Mouse (Mus musculus) macrophage (primary cell): Measurements from ENCODE around the gene Dhh. TPM values are rescaled to one million over a fixed set of nuclear protein-coding genes. Genes with fewer than 3 reads are reported as not detected.

ENCODE experiments used
- H3K27ac ChIP-seq: fragments of 350-480 bp; formaldehyde crosslinking; 2 replicates; pipeline ENCODE4 v1.9.0; 2021
- H3K36me3 ChIP-seq: fragments of 350-480 bp; formaldehyde crosslinking; 2 replicates; pipeline ENCODE4 v1.9.0; 2021; ENCODE audit errors: inconsistent target
- H3K4me3 ChIP-seq: fragments of 350-480 bp; formaldehyde crosslinking; 2 replicates; pipeline ENCODE4 v1.9.0; 2021; ENCODE audit errors: inconsistent target
- H3K79me2 ChIP-seq: fragments of 350-480 bp; formaldehyde crosslinking; 2 replicates; pipeline ENCODE4 v1.9.0; 2021; ENCODE audit errors: inconsistent target
- WGBS: methylation state at CpG from one replicate; pipeline ENCODE4 v1.1.7; 2026; ENCODE audit warnings: inconsistent platforms; ENCODE audit not compliant: missing documents; 5-methylcytosine and 5-hydroxymethylcytosine counted together
- polyA plus RNA-seq: library from polyadenylated mRNA; stranded (reverse); fragments of 250-400 nt; gene quantifications from 3 replicates; pipeline ENCODE4 v1.2.4, GENCODE M21; 2018; ENCODE audit warnings: inconsistent platforms

Gene Dhh
- polyA plus RNA-seq, 1 experiment from 2014 or later: not detected

DNA sequence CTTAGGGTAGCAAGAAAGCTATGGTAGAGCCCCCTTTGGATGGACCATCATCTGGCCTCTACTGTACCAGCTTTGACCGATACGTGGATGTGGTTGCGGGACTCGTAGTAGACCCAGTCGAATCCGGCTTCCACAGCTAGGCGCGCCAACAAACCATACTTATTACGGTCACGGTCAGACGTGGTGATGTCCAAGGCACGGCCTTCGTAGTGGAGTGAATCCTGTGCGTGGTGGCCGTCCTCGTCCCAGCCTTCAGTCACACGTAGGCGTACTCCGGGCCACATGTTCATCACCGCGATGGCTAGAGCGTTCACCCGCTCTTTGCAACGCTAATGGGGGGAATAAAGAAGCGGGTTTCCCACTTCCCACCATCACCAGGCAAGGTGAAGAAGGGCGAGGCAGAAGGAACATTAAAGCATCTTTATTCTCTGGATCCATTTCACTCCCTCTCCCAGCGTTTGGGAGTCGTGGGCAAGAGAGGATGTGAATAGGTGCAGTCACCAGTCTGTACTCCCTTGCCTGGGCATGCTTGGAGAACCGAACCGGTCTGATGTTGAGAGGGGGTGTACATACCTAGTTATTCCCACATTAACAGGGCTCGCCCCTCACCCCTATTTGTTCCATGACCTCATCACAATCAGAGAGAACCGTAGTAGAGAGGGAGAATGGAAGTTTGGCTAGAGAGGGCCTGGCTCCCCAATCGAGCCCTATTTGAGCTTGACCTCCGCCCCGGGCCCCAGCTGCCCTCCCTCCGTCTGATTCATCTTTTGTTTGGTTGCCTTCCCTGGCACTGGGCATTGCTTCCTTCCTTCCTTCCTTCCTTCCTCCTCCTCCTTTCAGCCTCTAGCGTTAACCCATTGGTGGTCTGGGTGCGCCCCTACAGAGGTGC is 3.4 kb downstream of the Dhh start:
- no peak overlapping the region for H3K27ac ChIP-seq
- no peaks in the 10 kb centered on the region for H3K79me2 ChIP-seq
- 9% methylated on average over 38 of the region's 38 CpGs for WGBS
- no peaks in the 10 kb centered on the region for H3K36me3 ChIP-seq
- H3K4me3 ChIP-seq: no peak overlapping the region

DNA sequence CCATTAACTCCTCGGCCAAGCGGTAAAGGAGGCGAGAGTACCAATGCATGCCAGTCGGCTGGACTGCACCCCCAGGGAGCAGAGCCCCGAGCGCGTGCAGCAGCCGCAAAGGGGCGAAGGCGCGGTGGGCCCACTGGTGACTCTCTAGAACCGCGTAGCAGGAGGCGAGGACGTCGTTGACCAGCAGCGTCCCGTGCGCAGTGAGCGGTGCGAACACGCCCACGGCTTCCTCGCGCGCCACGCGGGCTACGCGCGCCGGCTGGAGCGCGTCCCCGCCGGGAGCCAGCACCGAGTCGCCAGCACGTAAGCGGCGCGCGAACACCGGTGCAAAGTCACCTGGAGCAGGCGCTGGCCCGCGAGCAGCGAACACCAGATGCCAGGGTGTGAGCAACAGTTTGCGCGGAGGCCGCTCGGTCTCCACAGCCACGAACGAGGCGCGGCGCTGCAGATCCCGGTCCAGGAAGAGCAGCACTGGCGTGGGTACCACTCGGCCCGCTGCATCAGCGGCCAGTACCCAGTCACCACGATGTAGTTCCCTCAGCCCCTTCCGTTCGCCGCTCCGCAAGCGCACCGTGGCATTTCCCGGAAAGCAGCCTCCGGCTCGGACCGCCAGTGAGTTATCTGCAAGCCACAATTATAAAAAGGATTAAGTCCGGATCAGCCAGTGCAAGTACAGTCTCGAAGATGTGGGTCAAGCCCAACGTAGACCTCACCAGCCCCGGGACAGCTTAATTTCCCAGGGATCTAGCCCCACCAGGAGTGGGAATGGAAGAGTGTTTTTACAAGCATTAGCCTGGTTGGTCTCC is 4.2 kb downstream of the Dhh start, which contains the start of gene Rhebl1:
TSS of gene Rhebl1 (minus strand) at position 601 of the 806 bp plus-strand sequence.
- peak within 1 kb of the TSS; percentile 22; the same call in 1 of the 2 replicates for H3K4me3 ChIP-seq
- H3K36me3 ChIP-seq: no peaks in the 10 kb centered on the region
- H3K27ac ChIP-seq: no peak within 1 kb of the TSS
- no peaks in the 10 kb centered on the region for H3K79me2 ChIP-seq
- WGBS: 1% methylated on average over 77 of the region's 77 CpGs

DNA sequence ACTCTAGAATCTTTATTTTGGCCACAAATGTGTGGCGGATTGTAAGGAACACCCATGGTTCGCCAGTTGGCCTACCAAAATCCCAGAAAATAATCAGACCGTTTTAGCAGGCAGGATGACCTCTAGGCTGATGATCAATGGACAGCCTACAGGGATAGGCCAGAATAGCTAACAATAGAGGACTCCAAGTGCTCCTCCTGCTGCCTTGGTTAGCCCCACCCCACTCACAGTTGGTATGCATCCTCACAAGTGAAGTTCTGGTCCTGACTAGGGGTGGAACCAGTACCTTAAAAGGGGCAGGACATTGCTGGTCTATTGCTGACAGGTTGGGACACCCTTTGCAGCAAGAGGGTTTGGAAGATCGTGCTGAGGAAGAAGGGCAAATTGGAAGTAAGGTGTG is 5.3 kb downstream of the Dhh start:
- H3K36me3 ChIP-seq: no peaks in the 10 kb centered on the region
- no peak overlapping the region for H3K27ac ChIP-seq
- H3K79me2 ChIP-seq: no peaks in the 10 kb centered on the region
- no peak overlapping the region for H3K4me3 ChIP-seq
- WGBS: 95% methylated on average over 4 of the region's 4 CpGs

DNA sequence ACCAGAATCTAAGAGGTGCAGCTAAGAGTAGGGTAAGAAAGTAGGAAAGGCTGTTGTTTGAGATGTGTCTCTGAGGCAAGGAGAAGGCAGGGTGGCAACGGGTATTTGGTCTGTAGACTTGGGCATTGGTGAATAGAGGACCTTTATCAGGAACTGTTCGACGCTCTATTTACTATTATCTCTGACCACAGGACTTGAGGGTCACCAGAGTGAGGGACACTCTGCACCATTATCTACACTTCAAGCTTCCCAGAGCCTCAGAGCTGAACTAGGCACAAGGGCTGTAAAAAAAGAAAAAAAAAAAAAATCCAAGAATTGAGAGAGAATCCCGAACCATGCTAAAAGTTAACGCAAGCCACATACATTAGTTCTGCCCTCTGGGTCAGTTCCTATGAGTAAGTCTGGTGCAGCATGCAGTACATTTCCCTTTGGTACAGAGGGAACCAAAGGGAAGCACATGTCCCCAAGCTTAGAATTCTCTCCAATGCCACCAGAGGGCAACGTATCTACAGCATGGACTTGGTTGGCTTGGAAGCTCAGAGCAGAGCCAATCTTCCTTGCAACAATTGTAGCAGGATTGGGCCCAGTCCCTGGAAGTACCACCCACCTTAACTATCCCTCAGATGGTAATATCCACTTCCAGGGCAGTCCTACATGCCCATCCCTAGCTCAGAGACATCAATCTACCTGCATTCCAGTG is 6.3 kb downstream of the Dhh start:
- H3K36me3 ChIP-seq: no peaks in the 10 kb centered on the region
- no peak overlapping the region for H3K27ac ChIP-seq
- no peak overlapping the region for H3K4me3 ChIP-seq
- 47% methylated on average over 6 of the region's 6 CpGs for WGBS
- no peaks in the 10 kb centered on the region for H3K79me2 ChIP-seq

DNA sequence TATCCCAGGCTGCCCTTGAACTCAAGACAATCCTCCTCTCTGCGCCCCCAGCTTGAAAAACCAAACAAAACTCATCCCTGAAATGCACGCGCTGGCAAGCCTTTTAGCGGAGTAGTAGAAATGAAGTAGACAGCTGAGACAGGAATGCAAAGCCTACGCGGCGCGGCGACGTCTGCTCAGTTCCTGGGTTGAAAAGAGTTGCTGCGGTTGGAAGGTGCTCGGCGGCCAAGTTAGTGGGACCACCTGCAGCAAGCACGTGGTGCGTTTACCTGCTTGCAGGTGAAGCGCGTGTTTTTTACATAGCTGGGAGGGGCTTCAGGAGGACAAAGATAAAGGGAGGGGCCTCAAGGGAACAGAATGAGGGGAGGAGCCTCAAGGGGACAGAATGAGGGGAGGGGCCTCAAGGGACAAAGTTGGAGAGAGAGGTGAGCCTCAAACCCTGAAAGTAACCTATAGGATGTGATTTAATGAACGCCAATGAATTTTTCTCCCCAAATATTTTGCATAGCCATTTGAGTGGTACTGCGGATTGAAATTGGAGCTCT is 7.1 kb downstream of the Dhh start:
- Histone ChIP-seq H3K4me3 (no peak overlapping the region), H3K27ac (no peak overlapping the region), H3K79me2 (no peaks in the 10 kb centered on the region), H3K36me3 (no peaks in the 10 kb centered on the region)
- 54% methylated on average over 19 of the region's 19 CpGs for WGBS

DNA sequence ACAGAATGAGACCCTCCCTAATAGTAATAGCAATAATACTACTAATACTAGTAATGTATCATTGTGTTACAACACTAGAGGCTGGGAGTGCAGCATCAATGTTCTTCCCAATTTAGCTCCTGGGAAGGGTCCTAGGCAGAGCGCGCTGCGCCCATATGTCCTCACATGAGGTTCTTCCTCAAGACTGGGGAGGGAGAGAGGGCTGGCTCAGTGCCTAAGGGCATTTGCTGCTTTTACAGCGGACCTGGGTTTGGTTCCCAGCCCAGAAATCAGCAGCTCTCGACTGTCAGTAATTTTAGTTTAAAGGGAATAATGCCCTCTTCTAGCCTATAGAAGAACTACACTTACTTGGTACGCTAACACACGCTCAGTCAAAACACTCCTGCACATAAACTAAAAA is 10.8 kb downstream of the Dhh start:
- Histone ChIP-seq H3K4me3 (no peak overlapping the region), H3K27ac (no peak overlapping the region), H3K79me2 (no peaks in the 10 kb centered on the region), H3K36me3 (no peaks in the 10 kb centered on the region)
- WGBS: 91% methylated on average over 7 of the region's 7 CpGs

DNA sequence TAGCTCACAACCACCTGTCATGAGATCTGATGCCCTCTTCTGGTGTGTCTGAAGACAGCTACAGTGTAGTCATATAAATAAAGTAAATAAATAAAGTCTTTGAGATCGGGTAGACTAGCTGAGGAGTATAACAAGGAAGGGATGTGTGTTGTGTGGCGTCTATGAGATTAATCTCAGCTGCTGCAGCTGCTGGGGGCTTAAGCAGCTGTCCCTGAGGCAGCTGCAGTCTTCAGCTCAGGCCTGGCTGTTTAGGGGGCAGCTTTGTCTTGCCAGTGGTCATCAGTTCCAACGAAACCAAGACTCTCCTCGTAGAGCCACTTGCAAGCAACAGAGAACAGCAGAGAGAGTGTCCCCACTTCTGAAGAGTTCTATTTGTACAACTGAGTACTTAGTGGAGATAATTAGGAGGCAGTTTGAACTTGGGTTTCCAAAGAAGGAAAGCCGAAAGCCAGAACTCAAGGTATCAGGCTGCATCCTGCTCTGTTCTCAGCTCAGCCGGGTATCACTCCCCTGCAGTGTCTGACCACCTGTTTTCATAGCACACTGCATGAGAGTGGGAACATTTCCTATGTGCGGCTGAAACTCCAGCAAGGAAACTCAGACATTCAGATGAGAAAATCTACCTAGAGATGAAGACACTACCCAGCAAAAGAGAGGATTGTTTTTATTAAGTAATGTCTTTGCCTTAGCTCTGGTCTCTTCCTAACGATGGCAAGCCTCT is 11.5 kb downstream of the Dhh start:
- H3K36me3 ChIP-seq: no peaks in the 10 kb centered on the region
- WGBS: 81% methylated on average over 8 of the region's 8 CpGs
- H3K4me3 ChIP-seq: no peak overlapping the region
- no peak overlapping the region for H3K27ac ChIP-seq
- H3K79me2 ChIP-seq: no peaks in the 10 kb centered on the region

DNA sequence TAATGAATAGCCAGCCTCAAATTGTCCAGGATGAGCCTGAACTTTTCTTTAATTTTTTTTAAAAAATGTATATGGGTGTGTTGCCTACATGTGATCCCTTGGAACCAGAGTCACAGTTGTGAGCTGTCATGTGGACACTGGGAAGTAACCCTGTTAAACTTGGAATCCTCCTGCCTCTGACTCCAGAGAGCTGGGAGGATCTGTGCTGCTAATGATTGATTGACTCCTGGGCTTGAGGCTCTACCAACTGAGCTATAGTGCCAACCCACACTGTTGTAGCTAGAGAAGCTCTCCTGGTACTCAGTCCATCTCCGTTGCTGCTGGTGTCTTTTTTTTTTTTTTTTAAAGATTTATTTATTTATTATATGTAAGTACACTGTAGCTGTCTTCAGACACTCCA is 14.2 kb downstream of the Dhh start:
- no peaks in the 10 kb centered on the region for H3K79me2 ChIP-seq
- H3K27ac ChIP-seq: no peak overlapping the region
- no peaks in the 10 kb centered on the region for H3K36me3 ChIP-seq
- H3K4me3 ChIP-seq: no peak overlapping the region
- no CpG with 5 or more reads among the region's 1 CpGs for whole genome bisulfite sequencing

DNA sequence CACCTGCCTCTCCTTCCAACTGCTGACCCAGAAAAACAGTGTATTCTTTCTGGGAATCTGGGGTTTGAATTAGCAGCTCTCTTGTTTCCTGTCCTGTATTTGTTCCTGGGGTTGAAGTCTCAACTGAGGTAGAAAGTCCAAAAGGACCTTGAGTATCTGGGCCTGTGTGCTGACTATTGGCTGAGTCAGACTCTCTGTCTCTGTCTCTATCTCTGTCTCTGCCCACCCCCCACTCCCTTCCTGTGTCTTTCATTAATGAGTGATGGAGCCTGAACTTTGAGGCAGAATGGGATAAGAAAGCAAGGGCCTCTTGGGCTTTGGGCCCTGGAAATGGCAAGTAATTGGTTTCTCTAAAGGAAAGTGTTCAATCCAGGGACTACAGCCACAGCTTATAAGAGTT is 14.7 kb downstream of the Dhh start:
- no peaks in the 10 kb centered on the region for H3K36me3 ChIP-seq
- H3K4me3 ChIP-seq: no peak overlapping the region
- H3K27ac ChIP-seq: no peak overlapping the region
- H3K79me2 ChIP-seq: no peaks in the 10 kb centered on the region

DNA sequence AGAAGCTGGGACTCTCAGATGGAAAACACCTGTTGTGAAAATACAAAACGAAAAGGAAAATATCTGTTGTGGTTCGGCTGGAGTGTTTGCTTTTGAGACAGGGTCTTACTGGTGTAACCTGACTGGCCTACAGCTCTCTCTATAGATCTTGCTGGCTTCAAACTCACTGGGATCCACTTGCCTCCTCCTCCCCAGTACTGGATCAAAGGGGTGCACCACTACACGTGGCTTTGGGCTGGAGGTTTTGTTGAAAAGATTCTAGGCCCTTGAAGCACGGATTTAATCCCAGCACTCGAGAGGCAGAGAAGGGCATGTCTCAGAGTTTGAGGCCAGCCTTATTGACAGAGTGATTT is 16.7 kb downstream of the Dhh start:
- H3K4me3 ChIP-seq: peak overlapping the region; percentile 2; the same call in 1 of the 2 replicates
- no peak overlapping the region for H3K27ac ChIP-seq
- WGBS: 30% methylated on average over 5 of the region's 5 CpGs

DNA sequence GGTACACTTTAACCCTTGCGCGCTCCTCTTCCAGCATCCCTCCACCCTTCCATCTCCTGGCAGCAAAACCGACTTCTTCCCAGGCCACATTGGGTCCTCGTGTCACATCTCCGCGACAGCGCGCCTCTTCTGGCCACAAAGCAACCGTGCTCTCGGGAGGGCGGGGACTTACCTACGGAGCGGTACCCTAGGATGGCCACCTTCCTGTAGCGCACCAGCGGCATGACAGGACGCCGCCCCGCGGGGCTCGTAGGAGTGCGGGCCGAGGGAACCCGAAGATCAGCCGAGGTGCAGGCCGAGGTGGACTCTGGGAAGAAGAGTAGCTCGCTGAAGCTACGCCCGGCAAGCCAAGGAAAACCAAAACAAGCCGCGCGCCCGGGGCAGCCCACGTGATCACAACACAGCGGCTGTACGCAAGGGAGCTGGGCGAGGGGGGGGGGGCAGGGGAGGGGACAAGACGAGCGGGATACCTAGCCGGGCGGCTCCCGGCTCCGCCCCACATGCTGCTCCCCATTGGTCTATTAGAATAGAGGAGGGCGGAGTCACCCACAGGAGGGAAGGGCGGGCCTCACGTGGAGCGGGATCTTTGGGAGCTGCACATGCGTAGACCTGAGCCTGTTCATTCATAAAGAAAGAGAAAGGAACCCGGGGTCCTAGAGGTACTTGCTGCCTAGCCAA is 17.2 kb downstream of the Dhh start:
- Histone ChIP-seq H3K4me3 (peak overlapping the region; percentile 57), H3K79me2 (no peaks in the 10 kb centered on the region), H3K36me3 (no peaks in the 10 kb centered on the region), H3K27ac (no peak overlapping the region; the same call in 1 of the 2 replicates)
- WGBS: under 1% methylated on average over 48 of the region's 48 CpGs

More for the DNA sequence above, 16.7 kb downstream of the Dhh start:
- H3K79me2 ChIP-seq: no peaks in the 10 kb centered on the region
- H3K36me3 ChIP-seq: no peaks in the 10 kb centered on the region

DNA sequence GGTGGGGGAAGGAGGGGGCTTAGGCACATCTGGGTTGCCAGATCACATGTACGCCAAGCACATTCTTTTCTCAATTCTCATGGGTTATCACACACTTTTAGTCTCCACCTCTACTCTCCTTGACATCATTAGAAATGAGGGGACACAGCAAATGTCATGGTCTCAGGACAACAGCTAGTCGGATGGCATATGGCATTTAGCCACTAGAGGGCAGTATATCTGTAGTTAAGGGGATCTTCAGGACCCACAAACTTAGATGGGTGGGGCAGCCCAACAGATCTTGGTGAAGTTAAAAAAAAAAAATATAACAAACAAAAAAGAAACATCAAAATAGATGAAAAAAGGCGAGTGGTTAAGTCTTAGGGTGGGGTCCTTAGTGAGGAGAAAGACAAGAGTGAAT is 21.0 kb downstream of the Dhh start:
- Histone ChIP-seq H3K79me2 (no peaks in the 10 kb centered on the region), H3K36me3 (no peaks in the 10 kb centered on the region)
- WGBS: 29% methylated on average over 3 of the region's 3 CpGs

More for the DNA sequence above, 21.0 kb downstream of the Dhh start:
- Histone ChIP-seq H3K4me3 (no peak overlapping the region), H3K27ac (no peak overlapping the region)
